Mouse (Mus musculus) ovary, postnatal 36 days (tissue): ENCODE results near the gene Sod2.
"Not testable (repeated sequence)": the region's sequence is repeated elsewhere in the genome, so short reads cannot be mapped to it uniquely, and the experiment has no call there.

Experiments used
- DNase-seq: peaks from one replicate; pipeline ENCODE4 v3.0.0; 2022; ENCODE audit warnings: low spot score, mixed read lengths

The Sod2 gene

GRCm38 (mm10) chr17:13006546-13006945 lies at the start of gene Sod2:
Gene Sod2 (plus strand): TSS chr17:13006846.
- not testable (repeated sequence) for DNase-seq

- not testable (repeated sequence) for DNase-seq
These were observed 47.3 kb upstream of the Sod2 start for GRCm38 (mm10) chr17:12959377-12959776.

GRCm38 (mm10) chr17:12960331-12960873 lies 46.2 kb upstream of the Sod2 start, which contains the start of gene Acat2:
Gene Acat2 (minus strand): TSS chr17:12960747.
- peak; percentile 92 for DNase-seq

GRCm38 (mm10) chr17:12963476-12963875 lies 43.2 kb upstream of the Sod2 start:
- no peak for DNase-seq

- DNase-seq, result no peak
These were observed 39.5 kb upstream of the Sod2 start for GRCm38 (mm10) chr17:12967173-12967572.

- no peak for DNase-seq
These were observed 32.8 kb upstream of the Sod2 start for GRCm38 (mm10) chr17:12973851-12974250.

- DNase-seq, result no peak
These were observed 28.1 kb upstream of the Sod2 start for GRCm38 (mm10) chr17:12978546-12978945.

- DNase-seq, result no peak
These were observed 22.7 kb upstream of the Sod2 start for GRCm38 (mm10) chr17:12983988-12984387.

- DNase-seq, result not testable (repeated sequence)
These were observed 18.6 kb upstream of the Sod2 start for GRCm38 (mm10) chr17:12988096-12988495.

- DNase-seq, result no peak
These were observed 16.0 kb upstream of the Sod2 start for GRCm38 (mm10) chr17:12990567-12991145.

GRCm38 (mm10) chr17:12991194-12991634 lies 15.4 kb upstream of the Sod2 start:
- DNase-seq, result no peak

- DNase-seq, result peak; percentile 92
These were observed 14.8 kb upstream of the Sod2 start for GRCm38 (mm10) chr17:12991635-12992358.

- peak; percentile 96 for DNase-seq
These were observed 14.1 kb upstream of the Sod2 start for GRCm38 (mm10) chr17:12992470-12992991.

- no peak for DNase-seq
These were observed 12.6 kb upstream of the Sod2 start, which contains the start of gene Wtap for GRCm38 (mm10) chr17:12994069-12994468. Gene Wtap (minus strand): TSS chr17:12994169.

GRCm38 (mm10) chr17:12996345-12996744 lies 10.3 kb upstream of the Sod2 start:
- DNase-seq, result peak; percentile 49

GRCm38 (mm10) chr17:12997890-12998289 lies 8.8 kb upstream of the Sod2 start:
- DNase-seq, result no peak

GRCm38 (mm10) chr17:12999069-12999468 lies 7.6 kb upstream of the Sod2 start:
- DNase-seq, result no peak

- DNase-seq, result not testable (repeated sequence)
These were observed 4.4 kb upstream of the Sod2 start for GRCm38 (mm10) chr17:13002243-13002642.

GRCm38 (mm10) chr17:13004436-13004835 lies 2.2 kb upstream of the Sod2 start:
- DNase-seq, result not testable (repeated sequence)

GRCm38 (mm10) chr17:13006984-13007383 lies 338 bp downstream of the Sod2 start:
- no peak for DNase-seq

- DNase-seq, result peak; percentile 100
These were observed 1.2 kb downstream of the Sod2 start for GRCm38 (mm10) chr17:13007730-13008425.

GRCm38 (mm10) chr17:13008528-13008927 lies 1.9 kb downstream of the Sod2 start:
- no peak for DNase-seq
